Mouse (Mus musculus) olfactory bulb, adult 2 months (tissue): ENCODE measurements around the gene Cope.

Experiments
- CTCF ChIP-seq: fragments of 200-500 bp; IDR thresholded peaks from 2 replicates; pipeline ENCODE4 v1.5.1; 2012; ENCODE audit warnings: low read depth, mild to moderate bottlenecking, low read length, moderate library complexity; ENCODE audit not compliant: insufficient read depth
- POLR2A ChIP-seq: fragments of 200-500 bp; IDR thresholded peaks from 2 replicates; pipeline ENCODE4 v1.6.1; 2012; ENCODE audit warnings: mild to moderate bottlenecking, low read depth, low read length, moderate library complexity; ENCODE audit not compliant: insufficient read depth

DNA sequence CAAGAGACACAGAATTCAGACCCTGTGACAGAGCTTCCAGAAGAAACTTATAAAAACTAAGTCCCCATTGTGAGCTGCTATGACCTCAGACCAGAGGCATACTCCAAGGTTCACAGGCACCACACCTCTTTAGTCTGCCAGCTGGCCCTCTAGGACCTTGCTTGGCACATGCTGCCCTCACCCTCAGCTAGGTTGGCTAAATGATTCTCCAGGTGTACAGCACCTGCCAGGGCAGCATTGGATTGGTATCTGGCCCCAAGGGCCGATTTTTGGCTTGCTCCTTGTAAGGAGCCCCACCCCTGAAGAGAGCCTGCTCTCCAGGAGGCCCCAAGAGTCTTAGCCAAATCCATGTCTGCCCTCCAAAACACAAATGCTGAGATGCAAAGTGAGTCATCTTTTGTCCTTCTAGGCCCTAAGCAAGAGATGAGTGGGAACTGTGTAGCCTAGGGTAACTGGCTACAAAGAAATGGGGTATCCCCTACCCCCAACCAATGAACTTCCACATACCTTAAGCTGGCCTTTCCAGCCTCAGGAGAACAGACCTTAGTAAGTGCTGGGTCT is 45.6 kb downstream of the Cope start:
- TF ChIP-seq CTCF (no peak), POLR2A (no peak)
